Mouse (Mus musculus) mesoderm, embryonic 11.5 days (tissue): ENCODE data around the gene Nrde2.
"Not testable (repeated sequence)": the region's sequence is repeated elsewhere in the genome, so short reads cannot be mapped to it uniquely, and the experiment has no call there.

ENCODE experiments used
- DNase-seq: peaks from one replicate; pipeline ENCODE4 v3.0.0-alpha.2; 2012; ENCODE audit warnings: low read depth, low spot score

The Nrde2 gene

GRCm38 (mm10) chr12:100159261-100159975 is at the start of gene Nrde2:
TSS of gene Nrde2 (minus strand) at chr12:100159653.
- DNase-seq = peak; percentile 93

DNA sequence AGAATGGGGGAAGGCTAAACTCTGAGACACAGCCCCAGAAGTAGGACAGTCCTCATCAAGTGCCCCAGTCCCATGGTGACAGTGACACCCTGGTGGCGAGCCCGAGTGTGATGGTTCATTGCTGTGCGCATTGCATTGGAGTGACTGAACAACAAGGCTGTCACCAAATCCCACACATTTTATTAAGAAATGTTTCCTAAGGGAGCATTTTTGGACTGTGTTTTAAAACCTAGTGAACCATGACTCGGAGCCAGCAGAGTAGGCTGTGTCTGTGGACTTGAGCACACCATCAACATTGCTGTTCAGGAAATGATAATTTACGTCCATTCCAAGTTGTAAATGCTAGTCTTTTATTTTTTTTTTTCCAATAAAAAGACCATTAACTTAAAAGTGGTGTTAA is 47.5 kb upstream of the Nrde2 start:
- no peak for DNase-seq

DNA sequence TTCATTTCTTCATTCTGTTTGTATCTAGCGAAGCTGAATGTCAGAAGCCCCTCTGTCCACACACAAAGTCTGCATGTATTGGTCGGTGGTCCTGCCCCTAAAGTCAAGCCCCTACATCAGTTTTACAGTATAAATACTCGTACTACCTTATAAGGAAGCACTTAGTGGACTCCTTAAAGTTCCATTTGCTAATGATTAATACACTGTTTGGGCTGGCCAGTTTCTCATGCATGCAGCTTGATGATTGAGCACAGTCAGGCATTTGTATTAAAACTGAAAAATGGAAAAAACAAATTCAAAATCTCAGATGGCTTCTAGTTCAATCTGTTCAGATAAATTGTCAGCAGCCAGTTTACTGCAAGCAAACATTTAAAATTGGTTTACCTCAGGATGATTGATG is 47.1 kb upstream of the Nrde2 start:
- no peak for DNase-seq

DNA sequence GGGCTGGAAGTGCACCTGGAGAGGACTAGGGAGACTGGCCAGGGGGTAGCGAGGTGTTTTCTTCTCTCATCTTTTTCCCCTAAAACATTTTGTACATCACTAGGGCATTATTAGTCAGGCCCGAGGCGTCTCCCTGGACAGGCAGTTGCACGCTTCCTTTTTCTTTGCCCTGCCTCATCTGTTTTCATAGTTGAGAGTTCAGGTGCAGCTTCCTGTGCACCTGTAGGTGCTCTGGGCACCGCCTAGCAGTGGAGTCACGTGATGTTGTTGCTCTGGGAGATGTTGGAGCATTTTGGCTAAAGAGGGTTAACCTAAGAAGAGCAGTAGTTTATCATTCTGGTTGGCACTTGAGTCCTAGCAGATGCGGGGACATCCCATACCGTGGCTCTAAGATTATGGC is 45.7 kb upstream of the Nrde2 start:
- DNase-seq = no peak

- no peak for DNase-seq
Observed at GRCm38 (mm10) chr12:100203759-100204158, 44.3 kb upstream of the Nrde2 start.

- DNase-seq = peak; percentile 98
Observed at GRCm38 (mm10) chr12:100201838-100202237, 42.4 kb upstream of the Nrde2 start.

GRCm38 (mm10) chr12:100201363-100201711 is 41.9 kb upstream of the Nrde2 start:
- DNase-seq = no peak

GRCm38 (mm10) chr12:100200645-100201362 is 41.4 kb upstream of the Nrde2 start:
- no peak for DNase-seq

DNA sequence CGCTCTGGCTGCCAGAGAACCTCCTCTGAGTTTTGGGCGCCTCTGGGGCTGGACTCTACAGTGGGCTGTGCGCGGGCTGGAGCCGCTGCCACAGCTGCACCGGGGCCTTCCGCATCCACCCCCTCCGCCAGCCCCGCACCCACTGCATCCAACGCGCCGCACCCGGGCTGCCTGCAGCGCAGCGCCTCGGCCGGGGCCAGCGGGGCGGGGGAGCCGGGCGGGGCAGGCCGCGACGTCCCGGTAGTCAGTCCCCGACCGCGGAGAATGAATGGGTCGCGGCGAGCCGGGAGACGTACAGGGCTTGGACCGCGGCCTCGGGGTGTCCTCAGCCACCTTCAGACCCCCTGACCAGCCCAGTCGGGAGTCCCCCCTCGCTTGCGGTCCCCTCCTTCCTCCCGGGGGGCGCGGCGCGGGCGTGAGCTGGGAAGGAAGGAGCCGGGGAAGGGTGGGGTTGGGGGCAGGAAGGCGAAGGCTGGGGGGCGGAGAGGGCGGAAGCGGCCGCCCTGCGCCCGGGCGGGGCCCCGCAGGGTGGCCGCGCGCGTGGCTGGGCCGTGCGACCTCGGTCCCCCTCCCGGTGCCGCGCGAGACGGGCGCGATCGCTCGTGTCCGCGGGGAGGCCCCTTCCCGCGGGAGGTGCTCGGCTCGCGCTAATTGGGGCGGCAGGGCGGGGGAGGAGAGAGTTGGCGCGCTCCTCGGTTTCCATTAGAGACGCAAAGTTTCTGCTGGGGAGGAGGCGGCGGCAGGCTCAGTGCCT is 40.6 kb upstream of the Nrde2 start:
- no peak for DNase-seq

DNA sequence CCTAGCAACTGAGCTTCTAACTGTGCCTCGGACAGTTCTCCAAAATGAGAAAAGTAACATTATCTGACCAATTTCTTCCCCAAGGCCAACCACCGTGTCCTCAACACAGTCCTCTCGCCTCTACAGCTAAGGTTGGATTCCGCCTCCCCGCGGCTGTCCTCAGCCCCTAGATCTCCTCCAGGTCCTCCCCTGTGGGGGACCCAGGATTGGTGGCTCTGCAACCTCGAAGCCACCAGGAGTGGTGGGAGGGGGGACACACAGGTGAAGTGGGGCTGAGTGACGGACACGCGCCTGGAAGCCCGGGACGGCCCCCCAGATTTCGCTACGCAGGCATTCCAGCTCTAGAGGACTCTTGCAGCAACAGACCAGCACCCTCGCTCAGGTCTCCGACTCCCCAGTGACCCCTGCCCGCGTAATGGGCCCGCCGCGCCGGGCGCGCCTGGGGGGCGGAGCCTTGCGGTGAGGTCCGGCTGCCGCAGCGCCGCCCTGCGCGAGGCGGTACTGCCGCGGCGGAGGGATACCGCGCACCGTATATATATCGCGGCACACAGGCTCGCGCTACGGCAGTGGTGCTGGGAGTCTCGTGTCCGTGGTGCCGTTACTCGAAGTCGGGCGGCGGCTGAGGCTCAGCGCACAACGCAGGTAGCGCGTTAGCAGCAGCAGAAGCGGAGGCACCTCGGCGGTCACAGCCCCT is 39.7 kb upstream of the Nrde2 start, which contains the start of gene Calm1:
Calm1 (plus strand) TSS at position 469 of the 694 bp plus-strand sequence.
- peak; percentile 96 for DNase-seq

- no peak for DNase-seq
Observed at GRCm38 (mm10) chr12:100196786-100197185, 37.3 kb upstream of the Nrde2 start.

DNA sequence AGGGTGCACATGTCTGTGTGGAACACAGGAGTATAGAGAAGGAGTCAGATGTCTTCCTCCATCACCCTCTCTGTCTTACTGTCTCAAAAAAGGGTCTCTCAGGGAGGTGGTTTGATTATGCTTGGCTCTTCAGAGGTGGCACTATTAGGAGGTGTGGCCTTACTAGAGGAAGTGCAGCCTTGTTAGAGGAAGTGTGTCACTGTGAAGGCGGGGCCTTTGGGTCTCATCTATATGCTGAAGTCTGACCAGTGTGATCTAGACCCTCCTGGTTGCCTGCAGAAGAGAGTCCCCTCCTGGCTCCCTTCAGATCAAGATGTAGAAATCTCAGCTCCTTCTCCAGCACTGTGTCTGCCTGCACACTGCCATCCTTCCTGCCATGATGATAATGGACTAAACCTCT is 34.7 kb upstream of the Nrde2 start:
- no peak for DNase-seq

GRCm38 (mm10) chr12:100190802-100191201 is 31.3 kb upstream of the Nrde2 start:
- no peak for DNase-seq

- DNase-seq = no peak
Observed at GRCm38 (mm10) chr12:100187756-100188430, 28.4 kb upstream of the Nrde2 start.

GRCm38 (mm10) chr12:100187013-100187755 is 27.7 kb upstream of the Nrde2 start:
- DNase-seq = peak; percentile 98

DNA sequence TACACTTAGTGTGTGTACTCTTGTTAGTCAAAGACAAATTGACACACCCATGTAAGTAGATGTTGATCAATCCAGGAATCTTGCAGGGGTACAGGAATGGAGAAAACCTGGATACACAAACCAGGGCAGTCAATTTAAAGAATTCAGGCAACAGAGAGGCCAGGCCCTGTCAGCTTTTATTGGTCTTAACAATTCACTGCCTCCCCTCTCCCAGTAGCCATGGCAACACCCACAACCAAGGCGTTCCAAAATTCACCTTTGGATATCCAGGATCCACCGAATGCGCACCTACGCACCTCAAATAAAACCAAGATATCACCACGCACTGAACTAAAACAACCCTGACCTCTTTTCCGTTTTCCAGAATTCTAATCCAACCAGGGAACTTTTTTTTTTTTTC is 26.9 kb upstream of the Nrde2 start:
- DNase-seq = peak; percentile 64

GRCm38 (mm10) chr12:100185897-100186296 is 26.4 kb upstream of the Nrde2 start:
- DNase-seq = no peak

DNA sequence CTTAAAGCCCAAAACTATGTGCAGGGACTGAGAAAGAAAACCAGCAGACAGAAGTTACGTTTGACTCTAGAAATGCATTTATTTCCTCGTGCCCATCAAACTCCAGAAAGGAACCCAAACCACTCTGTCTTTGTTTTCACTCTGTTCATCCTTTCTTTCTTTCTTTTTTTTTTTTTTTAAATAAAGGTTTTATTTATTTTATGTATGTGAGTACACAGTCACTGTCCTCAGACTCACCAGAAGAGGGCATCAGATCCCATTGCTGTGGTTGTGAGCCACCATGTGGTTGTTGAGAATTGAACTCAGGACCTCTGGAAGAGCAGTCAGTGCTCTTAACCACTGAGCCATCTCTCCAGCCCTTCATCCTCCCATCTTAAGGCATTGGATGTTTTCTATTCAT is 25.5 kb upstream of the Nrde2 start:
- DNase-seq = not testable (repeated sequence)

DNA sequence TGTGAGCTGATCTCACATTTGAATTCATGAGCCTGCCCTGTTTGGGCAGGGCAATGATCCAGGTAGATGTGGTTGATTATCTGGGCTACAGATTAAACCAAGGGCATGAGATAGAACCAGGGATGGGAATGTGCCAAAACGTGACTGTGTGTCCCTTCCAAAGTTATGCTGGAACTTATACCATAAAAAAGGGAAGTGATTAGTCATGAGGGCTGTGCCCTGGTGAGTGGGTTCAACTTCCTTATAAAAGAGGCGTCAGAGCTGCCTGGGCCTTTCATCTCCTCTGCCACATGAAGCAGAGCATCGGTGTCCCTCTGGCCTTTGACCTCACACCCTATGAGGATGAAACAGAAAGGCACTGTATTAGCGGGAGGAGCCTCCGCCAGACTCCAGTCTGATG is 24.5 kb upstream of the Nrde2 start:
- DNase-seq = no peak

DNA sequence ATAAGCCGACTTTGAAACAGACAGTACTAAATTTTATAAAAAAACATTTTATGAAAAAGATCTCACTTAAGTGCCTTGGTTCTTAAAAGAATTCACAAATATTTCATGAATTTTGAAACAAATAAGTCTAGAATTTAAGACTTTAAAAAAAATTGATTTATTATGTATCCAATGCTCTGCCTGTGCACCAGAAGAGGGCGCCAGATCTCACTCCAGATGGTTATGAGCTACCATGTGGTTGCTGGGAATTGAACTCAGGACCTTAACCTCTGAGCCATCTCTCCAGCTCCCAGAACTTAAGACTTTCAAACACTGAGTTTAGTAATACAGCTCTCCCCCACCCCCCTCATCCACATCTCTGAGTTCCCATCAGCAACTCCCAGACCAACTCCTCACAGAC is 23.2 kb upstream of the Nrde2 start:
- DNase-seq = no peak

- DNase-seq = no peak
Observed at GRCm38 (mm10) chr12:100180802-100181201, 21.3 kb upstream of the Nrde2 start.
